Comparison of ENCODE assay signal across 8 mouse cellular contexts in the genomic region with DNA sequence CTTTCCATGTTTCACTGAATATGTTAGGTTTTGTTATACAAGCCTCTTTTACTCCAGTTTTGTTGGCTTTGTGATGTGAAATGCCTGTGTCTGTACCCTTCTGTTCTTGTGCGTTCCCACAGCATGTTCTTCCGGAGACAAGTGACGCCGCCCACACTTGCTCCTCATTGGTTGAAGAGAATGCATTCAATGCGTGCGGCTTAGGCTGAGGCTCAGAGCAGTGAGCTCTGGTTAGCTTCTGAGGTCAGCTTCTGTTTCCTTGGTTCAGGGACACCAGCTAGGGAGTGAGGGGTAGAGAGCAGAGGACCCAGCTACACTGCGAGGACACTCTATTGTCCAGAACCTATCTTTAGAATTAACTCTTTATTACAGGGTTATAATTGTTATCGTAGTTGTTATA. TPM values are rescaled to one million over a fixed set of nuclear protein-coding genes. Genes with fewer than 3 reads are reported as not detected.
DNase-seq lines count a peak whose midpoint lies in the region; ATAC-seq and TF ChIP-seq lines count a peak whose summit lies in the region.

No protein-coding gene starts in this region.

- H3K4me2 ChIP-seq in hindbrain, embryonic 11.5 days (replicated peaks; ENCODE audit: low read depth, low read length), result no peak overlapping the region

- peak; percentile 69 for DNase-seq in ES-E14 (ENCODE audit: low read depth, low spot score)
- peak; percentile 25 to 47 for DNase-seq in cerebellum, adult 2 months
- peak; percentile 56 to 84 for DNase-seq in frontal cortex, adult 2 months (ENCODE audit: extremely low spot score in 1 of 2, low spot score in 1 of 2)
- DNase-seq in hindbrain, embryonic 11.5 days (ENCODE audit: low spot score), result peak; percentile 95
- DNase-seq in layer of hippocampus, adult 8-10 months (ENCODE audit: low spot score in 2 of 2), result peak; percentile 75 to 82
- peak; percentile 77 for DNase-seq in lung, adult 2 months
- DNase-seq in testis, postnatal 14 days (ENCODE audit: low spot score), result peak; percentile 60

- WGBS in cerebellum, adult 2 months, result 12% methylated on average over 8 of the region's 8 CpGs
- WGBS in hindbrain, embryonic 11.5 days, result 14% methylated on average over 8 of the region's 8 CpGs
- 12% methylated on average over 8 of the region's 8 CpGs for WGBS in lung, adult 2 months

- TF ChIP-seq POLR2A in cerebellum, adult 2 months (IDR thresholded peaks at IDR 0.05; ENCODE audit: borderline replicate concordance, insufficient read depth, low read length), result no peak
- TF ChIP-seq POLR2A in lung, adult 2 months (IDR thresholded peaks at IDR 0.05; ENCODE audit: borderline replicate concordance, extremely low read depth, low read depth, low read length), result peak; percentile 68; the same call in 1 of the 2 replicates

- no peak overlapping the region for H3K4me3 ChIP-seq in ES-E14 (ENCODE audit: insufficient read depth in 1 of 2, low read depth in 1 of 2, low read length in 2 of 2, poor library complexity in 1 of 2, severe bottlenecking in 1 of 2)
- H3K4me3 ChIP-seq in cerebellum, adult 2 months (replicated peaks; ENCODE audit: insufficient read depth, low read depth, low read length), result no peak overlapping the region
- no peak overlapping the region for H3K4me3 ChIP-seq in hindbrain, embryonic 11.5 days (ENCODE audit: low read depth, low read length)
- no peak overlapping the region for H3K4me3 ChIP-seq in lung, adult 2 months (replicated peaks; ENCODE audit: extremely low read depth, low read depth, low read length)

- H3K4me1 ChIP-seq in ES-E14 (ENCODE audit: control insufficient read depth in 2 of 2, insufficient read depth in 2 of 2, low read length in 2 of 2, poor library complexity in 1 of 2), result no peaks in the 10 kb centered on the region
- H3K4me1 ChIP-seq in cerebellum, adult 2 months (ENCODE audit: control insufficient read depth, insufficient read depth, low read length), result no peaks in the 10 kb centered on the region
- no peaks in the 10 kb centered on the region for H3K4me1 ChIP-seq in hindbrain, embryonic 11.5 days (replicated peaks; ENCODE audit: control insufficient read depth, insufficient read depth, low read length)
- peaks cover 7% of the 10 kb centered on the region; the same call in 1 of the 2 replicates for H3K4me1 ChIP-seq in lung, adult 2 months (ENCODE audit: control insufficient read depth, insufficient read depth, low read length)

- no peaks in the 10 kb centered on the region for H3K9me3 ChIP-seq in ES-E14 (ENCODE audit: control insufficient read depth, insufficient read depth, low read depth, low read length)
- no peaks in the 10 kb centered on the region for H3K9me3 ChIP-seq in hindbrain, embryonic 11.5 days (ENCODE audit: control insufficient read depth, low read length)

- no peak overlapping the region for H3K27ac ChIP-seq in ES-E14 (ENCODE audit: insufficient read depth, low read depth, low read length, poor library complexity, severe bottlenecking)
- no peak overlapping the region for H3K27ac ChIP-seq in cerebellum, adult 2 months (ENCODE audit: insufficient read depth, low read length)
- H3K27ac ChIP-seq in hindbrain, embryonic 11.5 days (ENCODE audit: low read depth, low read length), result no peak overlapping the region

- in situ Hi-C loops in ES-E14 (cut with MboI; ENCODE audit: low sequenced_read_pairs in 2 of 2, unreplicated experiment in 2 of 2), result no loop called here

- no peak for TF ChIP-seq CTCF in cerebellum, adult 2 months (IDR thresholded peaks at IDR 0.05; ENCODE audit: borderline replicate concordance, insufficient read depth, low read depth, low read length)
- TF ChIP-seq CTCF in lung, adult 2 months (IDR thresholded peaks at IDR 0.05; ENCODE audit: insufficient read depth, low read length), result no peak

- no peak overlapping the region for H3K9ac ChIP-seq in ES-E14 (ENCODE audit: insufficient read depth, low read depth, low read length, poor library complexity, severe bottlenecking)
- H3K9ac ChIP-seq in hindbrain, embryonic 11.5 days (ENCODE audit: low read depth, low read length), result no peak overlapping the region

- no peaks in the 10 kb centered on the region for H3K27me3 ChIP-seq in cerebellum, adult 2 months (ENCODE audit: control insufficient read depth, insufficient read depth, low read length)
- no peaks in the 10 kb centered on the region; the same call in 1 of the 2 replicates for H3K27me3 ChIP-seq in hindbrain, embryonic 11.5 days (ENCODE audit: control insufficient read depth, insufficient read depth, low read length)

- ATAC-seq in hindbrain, embryonic 11.5 days (ENCODE audit: low FRiP score), result peak; percentile 81; the same call in 1 of the 2 replicates
- ATAC-seq in neutrophil, adult 5-6 weeks (ENCODE audit: extremely low read depth, insufficient number of reproducible peaks, low FRiP score, poor library complexity, severe bottlenecking), result peak; percentile 55

- H3K36me3 ChIP-seq in ES-E14 (ENCODE audit: control insufficient read depth, insufficient read depth, low read length, poor library complexity, severe bottlenecking), result no peaks in the 10 kb centered on the region
- no peaks in the 10 kb centered on the region for H3K36me3 ChIP-seq in hindbrain, embryonic 11.5 days (ENCODE audit: control insufficient read depth, insufficient read depth, low read length)

TF ChIP-seq in ES-E14, 5 proteins besides CTCF, POLR2A, EP300 and RAD21:
- TF ChIP-seq MAFK (IDR thresholded peaks at IDR 0.05; ENCODE audit: insufficient read depth, low read depth, low read length), result no peak
- TF ChIP-seq CHD2 (IDR thresholded peaks at IDR 0.05; ENCODE audit: low read depth, low read length), result peak; percentile 98
- TF ChIP-seq ZNF384 (IDR thresholded peaks at IDR 0.05; ENCODE audit: low read depth, low read length), result no peak
TF ChIP-seq in ES-E14: peak in this region for 1.

RNA-seq across cellular contexts. Expression of gene H2-Aa, which starts 4.0 kb away (rescaled TPM):
- total RNA-seq in ES-E14 (2012; rRNA removed), result 0.48 and 1.6 TPM in 2 replicates
- 3.0 and 3.1 TPM in 2 replicates for polyA plus RNA-seq in cerebellum, adult 2 months (2012; rRNA removed)
- 3.4 and 3.8 TPM in 2 replicates for polyA plus RNA-seq in frontal cortex, adult 2 months (2012; rRNA removed)
- not detected in 2 replicates for polyA plus RNA-seq in hindbrain, embryonic 11.5 days (2014; fragmentation: Nextera tagmentation; extraction: Ambion mirVana)
- 10 to 100 TPM in 2 of 4 experiments, 1 to 10 TPM in 1, under 1 TPM in 1; 0.70 to 29.8 (median 13.8) TPM for total RNA-seq in layer of hippocampus, adult 8-10 months (2022)
- polyA plus RNA-seq in lung, adult 2 months (2012; rRNA removed), result 544 and 571 TPM in 2 replicates
- total RNA-seq in neutrophil, adult 5-6 weeks (2017), result 2,237 and 2,269 TPM in 2 replicates

RNA-seq across cellular contexts. Expression of gene H2-Eb1, which starts 14.1 kb away (rescaled TPM):
- total RNA-seq in ES-E14 (2012; rRNA removed), result 3.4 and 5.7 TPM in 2 replicates
- polyA plus RNA-seq in cerebellum, adult 2 months (2012; rRNA removed), result 2.9 and 3.8 TPM in 2 replicates
- polyA plus RNA-seq in frontal cortex, adult 2 months (2012; rRNA removed), result 3.2 and 5.1 TPM in 2 replicates
- polyA plus RNA-seq in hindbrain, embryonic 11.5 days (2014; fragmentation: Nextera tagmentation; extraction: Ambion mirVana), result 1.3 and 2.5 TPM in 2 replicates
- 10 to 100 TPM in 2 of 4 experiments, 1 to 10 TPM in 2; 1.9 to 25.1 (median 10.1) TPM for total RNA-seq in layer of hippocampus, adult 8-10 months (2022)
- polyA plus RNA-seq in lung, adult 2 months (2012; rRNA removed), result 256 and 285 TPM in 2 replicates
- total RNA-seq in neutrophil, adult 5-6 weeks (2017), result 2,076 and 2,332 TPM in 2 replicates

RNA-seq across cellular contexts. Expression of gene H2-Eb2, which starts 33.9 kb away (rescaled TPM):
- not detected in 2 replicates for total RNA-seq in ES-E14 (2012; rRNA removed)
- 0.08 and 0.10 TPM in 2 replicates for polyA plus RNA-seq in cerebellum, adult 2 months (2012; rRNA removed)
- polyA plus RNA-seq in frontal cortex, adult 2 months (2012; rRNA removed), result not detected in 2 replicates
- not detected in 2 replicates for polyA plus RNA-seq in hindbrain, embryonic 11.5 days (2014; fragmentation: Nextera tagmentation; extraction: Ambion mirVana)
- not detected for total RNA-seq in layer of hippocampus, adult 8-10 months (2022)
- polyA plus RNA-seq in lung, adult 2 months (2012; rRNA removed), result 0.63 and 1.2 TPM in 2 replicates
- 52.6 and 54.0 TPM in 2 replicates for total RNA-seq in neutrophil, adult 5-6 weeks (2017)

RNA-seq across cellular contexts. Expression of gene H2-Ab1, which starts 34.1 kb away (rescaled TPM):
- total RNA-seq in ES-E14 (2012; rRNA removed), result 1.9 and 2.9 TPM in 2 replicates
- 4.0 TPM in 2 replicates for polyA plus RNA-seq in cerebellum, adult 2 months (2012; rRNA removed)
- polyA plus RNA-seq in frontal cortex, adult 2 months (2012; rRNA removed), result 4.7 and 5.2 TPM in 2 replicates
- 2.4 and 3.1 TPM in 2 replicates for polyA plus RNA-seq in hindbrain, embryonic 11.5 days (2014; fragmentation: Nextera tagmentation; extraction: Ambion mirVana)
- 10 to 100 TPM in 2 of 4 experiments, 1 to 10 TPM in 2; 1.1 to 31.1 (median 11.6) TPM for total RNA-seq in layer of hippocampus, adult 8-10 months (2022)
- polyA plus RNA-seq in lung, adult 2 months (2012; rRNA removed), result 1,370 and 1,736 TPM in 2 replicates
- total RNA-seq in neutrophil, adult 5-6 weeks (2017), result 2,894 and 2,999 TPM in 2 replicates

RNA-seq across cellular contexts. Expression of gene H2-Ob, which starts 52.9 kb away (rescaled TPM):
- not detected in 2 replicates for total RNA-seq in ES-E14 (2012; rRNA removed)
- polyA plus RNA-seq in cerebellum, adult 2 months (2012; rRNA removed), result 0.67 and 0.86 TPM in 2 replicates
- 0.78 and 1.1 TPM in 2 replicates for polyA plus RNA-seq in frontal cortex, adult 2 months (2012; rRNA removed)
- polyA plus RNA-seq in hindbrain, embryonic 11.5 days (2014; fragmentation: Nextera tagmentation; extraction: Ambion mirVana), result not detected in 2 replicates
- 1 to 10 TPM in 2 of 4 experiments, under 1 TPM in 1, not detected in 1; 0.69 to 3.3 (median 1.8) TPM for total RNA-seq in layer of hippocampus, adult 8-10 months (2022)
- polyA plus RNA-seq in lung, adult 2 months (2012; rRNA removed), result 18.8 and 34.6 TPM in 2 replicates
- total RNA-seq in neutrophil, adult 5-6 weeks (2017), result 965 and 1,002 TPM in 2 replicates

Comparison
In these comparisons a context has a peak if more than half of its experiments do, and no peak if none do; other contexts are left out.
1. DNase-seq: peak in every context shown above with its lines; median percentile 95 in hindbrain, embryonic 11.5 days; 78 in layer of hippocampus, adult 8-10 months; 77 in lung, adult 2 months; 70 in frontal cortex, adult 2 months; 69 in ES-E14; 60 in testis, postnatal 14 days; 36 in cerebellum, adult 2 months.
2. RNA of gene H2-Aa, which starts 4.0 kb away (polyA plus RNA-seq): 544 to 571 TPM in lung, adult 2 months; 3.4 to 3.8 TPM in frontal cortex, adult 2 months, 3.0 to 3.1 TPM in cerebellum, adult 2 months and not detected in hindbrain, embryonic 11.5 days; every median in the first group is over 100 times any median in the second.
3. RNA of gene H2-Eb1, which starts 14.1 kb away (polyA plus RNA-seq): 256 to 285 TPM in lung, adult 2 months; 3.2 to 5.1 TPM in frontal cortex, adult 2 months, 2.9 to 3.8 TPM in cerebellum, adult 2 months and 1.3 to 2.5 TPM in hindbrain, embryonic 11.5 days; every median in the first group is over 10 times any median in the second.